In the genomic region with DNA sequence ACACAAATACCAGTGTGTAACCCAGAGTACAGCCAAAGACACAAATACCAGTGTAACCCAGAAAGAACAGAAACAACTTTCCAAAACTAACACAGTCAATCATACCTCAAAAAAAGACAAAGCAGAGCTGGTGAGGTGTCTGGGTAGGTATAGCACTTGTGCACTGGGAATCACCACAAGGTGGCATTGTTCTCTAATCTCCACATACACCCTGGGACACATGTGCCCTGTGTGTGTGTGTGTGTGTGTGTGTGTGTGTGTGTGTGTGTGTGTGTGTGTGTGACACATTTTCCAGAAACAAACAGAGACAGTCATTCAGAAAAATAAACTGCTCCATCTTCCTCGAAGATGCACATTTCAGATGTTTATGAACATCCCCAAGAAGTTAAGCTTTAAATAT, we compare ENCODE assay signal across 11 mouse cellular contexts. TPM values are rescaled to one million over a fixed set of nuclear protein-coding genes. Genes with fewer than 3 reads are reported as not detected.
A peak's percentile ranks its signal among the peaks of the same experiment; 100 is the strongest.
DNase-seq lines count a peak whose midpoint lies in the region; ATAC-seq and TF ChIP-seq lines count a peak whose summit lies in the region.
"Had no signal": no experiment of that assay in that cellular context is flagged by ENCODE, and none has a peak within 500 bp of the region (broad histone marks: within the 10 kb centered on the region; RNA-seq: fewer than 3 reads in every experiment).

No protein-coding gene starts in this region.

- DNase-seq in adrenal gland, postnatal 10 days = peak; percentile 9
- DNase-seq in adrenal gland, postnatal 4 days (ENCODE audit: low spot score in 2 of 2) = no peak
- peak; percentile 41 to 52 for DNase-seq in spleen, adult 2 months (ENCODE audit: low read depth in 1 of 2, low spot score in 2 of 2)
- no peak for DNase-seq in spleen, postnatal 14 days (ENCODE audit: low spot score in 2 of 2)
- DNase-seq in right cerebral cortex, postnatal 36 days (ENCODE audit: low spot score in 2 of 2) = no peak
- no peak for DNase-seq in urinary bladder, adult 2 months (ENCODE audit: low spot score)
- no peak for DNase-seq in urinary bladder, adult 18-20 months (ENCODE audit: low spot score in 2 of 2)

- H3K9ac ChIP-seq in liver, embryonic 16.5 days (ENCODE audit: low read depth, low read length) = no peak overlapping the region
- H3K9ac ChIP-seq: limb, embryonic 15.5 days had no signal

- peak; percentile 54; the same call in 1 of the 2 replicates for ATAC-seq in liver, embryonic 16.5 days (ENCODE audit: low read depth)
- ATAC-seq: forebrain, embryonic 16.5 days had no signal

- 43% methylated on average over 1 of the region's 1 CpGs for WGBS in spleen, adult 2 months
- WGBS in liver, embryonic 16.5 days (ENCODE audit: insufficient replicate concordance) = 35% methylated on average over 1 of the region's 1 CpGs

- H3K36me3 ChIP-seq in spleen, adult 2 months (ENCODE audit: control insufficient read depth, insufficient read depth, low read length) = no peaks in the 10 kb centered on the region
- H3K36me3 ChIP-seq in liver, embryonic 16.5 days (ENCODE audit: control insufficient read depth, insufficient read depth) = no peaks in the 10 kb centered on the region
- H3K36me3 ChIP-seq: limb, embryonic 15.5 days had no signal

- no peak overlapping the region for H3K27ac ChIP-seq in spleen, adult 2 months (ENCODE audit: insufficient read depth, low read length)
- H3K27ac ChIP-seq in liver, embryonic 16.5 days (ENCODE audit: low read length) = no peak overlapping the region
- H3K27ac ChIP-seq: limb, embryonic 15.5 days had no signal

- no peak overlapping the region for H3K4me3 ChIP-seq in spleen, adult 2 months (ENCODE audit: extremely low read depth, insufficient read depth, insufficient read length)
- no peak overlapping the region for H3K4me3 ChIP-seq in liver, embryonic 16.5 days (ENCODE audit: low read depth, low read length)
- H3K4me3 ChIP-seq: limb, embryonic 15.5 days had no signal

- no peaks in the 10 kb centered on the region for H3K27me3 ChIP-seq in spleen, adult 2 months (ENCODE audit: control insufficient read depth, insufficient read depth, low read length)
- no peaks in the 10 kb centered on the region for H3K27me3 ChIP-seq in liver, embryonic 16.5 days (ENCODE audit: control insufficient read depth, insufficient read depth, low read depth, low read length)
- H3K27me3 ChIP-seq: limb, embryonic 15.5 days had no signal

- TF ChIP-seq POLR2A in spleen, adult 2 months (IDR thresholded peaks at IDR 0.05; ENCODE audit: low read depth, low read length) = no peak

- TF ChIP-seq CTCF in spleen, adult 2 months (IDR thresholded peaks at IDR 0.05; ENCODE audit: extremely low read depth, insufficient read depth, insufficient read length, insufficient replicate concordance) = peak; percentile 50; the same call in 1 of the 2 replicates

- no peak overlapping the region for H3K4me2 ChIP-seq in liver, embryonic 16.5 days (ENCODE audit: low read depth, low read length)
- H3K4me2 ChIP-seq: limb, embryonic 15.5 days had no signal

- H3K9me3 ChIP-seq in liver, embryonic 16.5 days (replicated peaks; ENCODE audit: control insufficient read depth, low read length) = no peaks in the 10 kb centered on the region
- H3K9me3 ChIP-seq: limb, embryonic 15.5 days had no signal

- H3K4me1 ChIP-seq in spleen, adult 2 months (ENCODE audit: control insufficient read depth, insufficient read depth, insufficient read length) = no peaks in the 10 kb centered on the region
- no peaks in the 10 kb centered on the region for H3K4me1 ChIP-seq in liver, embryonic 16.5 days (ENCODE audit: control insufficient read depth, low read depth, low read length)
- H3K4me1 ChIP-seq: limb, embryonic 15.5 days had no signal

RNA-seq across cellular contexts. Expression of gene Tespa1, which starts 9.1 kb away (rescaled TPM):
- total RNA-seq in adrenal gland, postnatal 10 days (2021) = 1 to 10 TPM in 1 of 2 experiments, under 1 TPM in 1; 0.87 to 2.0 TPM
- total RNA-seq in adrenal gland, postnatal 4 days (2021) = under 1 TPM; 0.45 to 0.59 TPM
- polyA plus RNA-seq in spleen, adult 2 months (2012; rRNA removed) = 10.3 and 10.8 TPM in 2 replicates
- 1.2 and 1.3 TPM in 2 replicates for polyA plus RNA-seq in liver, embryonic 16.5 days (2015; fragmentation: Nextera tagmentation; extraction: Ambion mirVana)
- 0.93 and 1.1 TPM in 2 replicates for polyA plus RNA-seq in urinary bladder, adult 2 months (2012; rRNA removed)
- polyA plus RNA-seq: forebrain, embryonic 16.5 days had no signal

RNA-seq across cellular contexts. Expression of gene Neurod4, which starts 33.5 kb away (rescaled TPM):
- under 1 TPM; 0.18 to 0.21 TPM for total RNA-seq in adrenal gland, postnatal 10 days (2021)
- total RNA-seq in adrenal gland, postnatal 4 days (2021) = under 1 TPM; 0.25 to 0.51 TPM
- 0.04 TPM in 2 replicates for polyA plus RNA-seq in spleen, adult 2 months (2012; rRNA removed)
- not detected in 2 replicates for polyA plus RNA-seq in liver, embryonic 16.5 days (2015; fragmentation: Nextera tagmentation; extraction: Ambion mirVana)
- polyA plus RNA-seq in urinary bladder, adult 2 months (2012; rRNA removed) = not detected in 2 replicates
- polyA plus RNA-seq: limb, embryonic 15.5 days; stomach, embryonic 14.5 days had no signal

Comparison
In these comparisons a context has a peak if more than half of its experiments do, and no peak if none do; other contexts are left out.
1. DNase-seq: peak in adrenal gland, postnatal 10 days (single experiment) and spleen, adult 2 months (2 of 2); none in adrenal gland, postnatal 4 days (0 of 2), spleen, postnatal 14 days (0 of 2), right cerebral cortex, postnatal 36 days (0 of 2), urinary bladder, adult 2 months (single experiment) and urinary bladder, adult 18-20 months (0 of 2).